Mouse (Mus musculus) inflammation-experienced regulatory T-cells, adult 6 months (primary cell): ENCODE measurements around the gene Zfp146. TPM values are rescaled to one million over a fixed set of nuclear protein-coding genes. Genes with fewer than 3 reads are reported as not detected.
"Not testable (repeated sequence)": the region's sequence is repeated elsewhere in the genome, so short reads cannot be mapped to it uniquely, and the experiment has no call there.

Source experiments
- ATAC-seq: one replicate; pipeline ENCODE4 v1.8.0; 2017
- polyA plus RNA-seq, 3 experiments: library from polyadenylated mRNA; unstranded; fragments of 100-300 nt; shearing (Covaris generic); gene quantifications; one replicate each; pipeline ENCODE4 v1.2.1; 2017

Gene Zfp146
- polyA plus RNA-seq, 3 experiments from 2014 or later: 12.9 to 20.8 (median 13.5) TPM

DNA sequence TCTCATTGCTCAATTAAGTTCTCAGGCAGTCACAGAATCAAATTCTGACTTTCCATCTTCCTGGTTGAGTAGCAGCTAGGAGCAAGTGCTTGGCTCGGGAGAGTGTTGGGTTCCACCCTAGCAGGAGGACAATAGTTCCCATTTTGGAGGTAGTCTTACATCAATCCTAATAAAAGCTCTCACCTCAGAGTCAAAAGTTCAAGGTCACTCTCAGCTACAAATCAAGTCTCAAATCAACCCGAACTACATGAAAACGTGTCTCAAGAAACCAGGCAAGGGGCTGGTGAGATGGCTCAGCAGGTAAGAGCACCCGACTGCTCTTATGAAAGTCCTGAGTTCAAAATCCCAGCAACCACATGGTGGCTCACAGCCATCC lies 19.6 kb upstream of the Zfp146 start:
- ATAC-seq: no peak

DNA sequence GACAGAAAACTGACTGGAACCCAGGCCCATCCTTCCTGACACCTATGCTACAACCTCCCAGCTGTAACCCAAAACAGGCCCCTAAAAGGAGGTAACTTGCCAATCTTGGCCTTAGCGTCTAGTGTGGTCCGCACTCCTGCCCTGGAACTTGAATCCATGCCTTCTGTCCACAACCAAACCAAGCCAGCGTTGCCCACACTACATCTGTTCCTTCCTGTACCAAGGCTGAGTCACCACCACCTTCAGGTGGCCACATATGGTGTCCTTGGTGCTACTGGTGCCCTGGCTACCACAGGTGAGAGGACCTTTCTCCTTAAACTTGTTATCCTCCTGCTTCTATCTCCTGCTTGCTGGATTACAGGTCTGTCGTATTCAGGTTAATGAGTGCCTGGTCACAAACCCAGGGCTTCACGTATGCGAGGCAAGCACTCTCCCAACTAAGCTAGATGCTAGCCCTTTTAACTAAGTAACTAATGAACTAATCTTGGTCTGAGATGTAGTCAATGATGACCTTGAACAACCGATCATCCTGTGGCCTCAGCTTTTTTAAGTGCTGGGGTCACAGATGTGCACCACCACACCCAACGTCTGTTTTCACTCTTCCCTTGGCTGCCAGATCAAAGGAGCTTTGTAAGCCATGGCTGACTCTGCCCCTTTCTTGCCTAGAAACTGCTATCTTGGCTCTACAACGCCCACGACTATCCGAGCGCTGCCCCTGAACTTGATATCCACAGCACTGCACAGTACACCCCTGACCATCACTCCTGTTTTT lies 19.0 kb upstream of the Zfp146 start:
- ATAC-seq: no peak

DNA sequence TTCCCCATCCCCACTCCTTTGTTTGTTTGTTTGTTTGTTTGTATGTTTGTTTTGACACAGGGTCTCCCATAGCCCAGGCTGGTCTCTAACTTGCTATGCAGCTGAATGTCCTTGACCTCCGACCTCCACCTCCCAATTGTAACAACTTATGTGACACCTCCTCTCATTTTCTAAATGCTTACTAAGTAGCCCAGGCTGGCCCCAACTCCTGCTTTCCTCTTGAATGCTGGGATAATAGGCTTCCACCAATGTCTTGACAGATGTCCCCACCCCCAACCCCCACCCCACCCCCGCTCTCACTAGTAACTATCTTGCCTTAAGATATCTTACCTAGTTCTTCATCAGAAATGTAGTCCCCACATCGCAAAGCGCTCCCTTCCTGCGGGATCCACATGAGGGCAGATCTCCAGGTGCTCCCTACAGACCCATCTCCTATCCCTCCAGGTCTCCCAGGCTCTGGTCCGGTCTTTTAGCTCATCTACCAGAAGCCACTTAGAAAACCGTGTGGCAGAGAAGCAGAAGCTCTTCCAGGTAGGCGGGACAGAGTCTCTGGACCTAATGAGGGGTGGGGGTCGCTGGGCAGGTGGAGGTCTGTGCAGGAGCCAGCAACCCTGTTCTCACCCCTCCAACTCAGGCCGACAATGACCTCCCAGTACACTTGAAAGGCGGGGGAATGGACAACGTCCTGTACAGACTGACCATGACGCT lies 15.2 kb upstream of the Zfp146 start:
- no peak for ATAC-seq

DNA sequence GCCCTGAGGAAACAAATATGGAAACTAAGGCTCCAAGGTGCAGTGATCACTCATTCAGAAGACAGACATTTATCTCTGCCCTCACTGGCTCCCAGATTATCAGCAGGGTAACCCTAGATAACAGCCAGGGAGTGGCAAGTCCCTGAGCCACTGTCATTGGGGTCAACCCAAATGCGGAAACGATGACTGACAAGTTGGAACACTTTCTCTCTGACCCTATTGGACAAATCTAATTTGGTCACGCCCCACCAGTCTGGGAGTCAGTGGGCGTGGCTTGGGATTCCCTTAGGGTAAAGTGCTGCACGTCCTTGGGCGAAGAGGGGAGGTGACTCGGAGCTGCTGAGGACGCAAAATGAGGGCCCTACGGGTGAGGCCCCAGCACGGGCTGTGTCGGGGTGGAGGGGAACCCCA lies 14.3 kb upstream of the Zfp146 start, which contains the start of gene Cox7a1:
Cox7a1 (plus strand) TSS at position 266 of the 411 bp plus-strand sequence.
- ATAC-seq: peak; percentile 78

DNA sequence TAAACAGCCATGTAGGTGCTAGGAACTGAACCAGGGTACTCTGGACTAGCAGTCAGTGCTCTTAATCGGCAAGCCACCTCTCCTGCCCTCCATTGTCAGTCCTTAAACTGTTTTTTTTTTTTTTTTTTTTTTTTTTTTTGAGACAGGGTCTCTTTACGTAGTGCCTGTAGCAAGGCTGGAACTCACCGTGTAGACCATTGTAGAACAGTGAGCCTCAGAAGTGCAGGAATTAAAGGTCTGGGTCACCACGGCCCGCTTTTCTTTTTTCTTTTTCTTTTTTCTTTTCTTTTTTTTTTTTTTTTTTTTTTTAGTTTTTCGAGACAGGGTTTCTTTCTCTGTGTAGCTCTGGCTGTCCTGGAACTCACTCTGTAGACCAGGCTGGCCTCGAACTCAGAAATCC lies 13.6 kb upstream of the Zfp146 start:
- ATAC-seq: not testable (repeated sequence)

DNA sequence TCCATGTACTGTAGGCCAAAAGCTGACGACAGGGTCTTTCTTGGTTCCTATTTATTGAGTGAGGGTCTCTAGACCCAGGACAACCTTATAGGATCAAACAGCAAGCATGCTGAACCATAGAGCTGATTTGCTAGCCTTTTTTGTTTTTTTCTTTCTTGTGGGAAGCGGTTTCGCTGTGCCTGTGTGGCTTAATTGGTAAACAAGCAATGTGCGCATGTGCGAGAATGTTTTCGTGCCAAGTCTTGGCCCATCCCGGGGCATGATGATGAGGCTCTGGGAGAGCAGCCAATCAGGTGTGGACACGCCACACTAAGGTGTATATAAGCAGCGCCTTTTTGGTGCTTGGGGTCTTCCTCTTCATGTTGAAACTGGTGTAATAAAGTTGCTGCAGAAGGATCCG lies 12.4 kb upstream of the Zfp146 start:
- ATAC-seq: not testable (repeated sequence)

DNA sequence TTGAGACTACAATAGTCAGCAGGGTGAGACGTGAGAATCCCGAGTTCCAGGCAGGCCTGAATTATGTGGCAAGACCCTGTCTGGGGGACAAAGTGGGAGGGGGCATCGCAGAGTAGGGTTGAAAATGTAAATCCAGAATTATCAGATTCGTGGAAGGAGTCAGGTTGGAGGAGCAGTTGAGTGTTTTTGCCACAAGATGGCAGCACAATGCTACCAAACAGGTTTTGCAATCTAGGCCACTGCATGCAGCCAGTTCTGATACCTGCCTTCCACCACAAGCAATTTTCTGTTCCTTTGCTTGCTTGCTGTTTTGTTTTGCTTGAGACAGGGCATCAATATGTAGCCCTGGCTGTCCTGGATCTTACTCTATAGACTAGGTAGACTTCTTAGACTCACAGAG lies 11.8 kb upstream of the Zfp146 start:
- ATAC-seq: peak; percentile 68

DNA sequence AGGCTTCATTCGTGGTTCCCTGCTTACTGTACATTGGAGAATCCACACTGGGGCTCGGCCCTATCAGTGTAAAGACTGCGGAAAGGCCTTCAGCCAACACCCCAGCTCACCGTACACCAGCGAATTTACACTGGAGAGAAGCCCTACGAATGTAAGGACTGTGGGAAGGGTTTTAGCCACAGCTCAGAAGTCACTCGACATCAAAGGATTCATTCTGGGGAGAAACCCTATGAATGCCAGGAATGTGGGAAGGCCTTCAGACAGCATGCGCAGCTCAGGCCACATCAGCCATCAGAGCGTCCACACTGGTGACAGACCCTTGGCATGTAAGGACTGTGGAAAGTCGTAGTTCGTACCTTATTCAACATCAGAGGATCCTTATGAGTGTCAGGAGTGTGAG lies 8.7 kb upstream of the Zfp146 start:
- ATAC-seq: no peak

DNA sequence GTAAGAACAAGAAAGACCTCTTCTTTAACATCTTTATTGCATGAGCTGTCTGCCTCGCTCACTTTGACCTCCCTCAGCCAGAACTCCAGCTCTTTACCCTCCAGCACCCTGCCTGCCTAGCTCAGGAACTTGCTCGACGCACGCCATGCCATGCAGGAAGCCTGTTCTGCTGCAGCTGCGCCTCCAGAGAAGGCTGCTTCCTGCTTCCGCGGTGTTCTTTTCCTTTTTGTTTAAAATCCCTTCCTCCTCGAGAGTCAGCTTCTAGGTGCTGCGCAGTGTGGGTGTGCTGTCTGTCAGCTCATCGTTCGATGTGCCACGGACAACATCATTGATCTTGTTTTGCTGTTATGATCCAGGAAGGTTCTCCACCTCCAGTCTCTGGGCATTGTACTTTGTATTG lies 6.9 kb upstream of the Zfp146 start:
- ATAC-seq: no peak

DNA sequence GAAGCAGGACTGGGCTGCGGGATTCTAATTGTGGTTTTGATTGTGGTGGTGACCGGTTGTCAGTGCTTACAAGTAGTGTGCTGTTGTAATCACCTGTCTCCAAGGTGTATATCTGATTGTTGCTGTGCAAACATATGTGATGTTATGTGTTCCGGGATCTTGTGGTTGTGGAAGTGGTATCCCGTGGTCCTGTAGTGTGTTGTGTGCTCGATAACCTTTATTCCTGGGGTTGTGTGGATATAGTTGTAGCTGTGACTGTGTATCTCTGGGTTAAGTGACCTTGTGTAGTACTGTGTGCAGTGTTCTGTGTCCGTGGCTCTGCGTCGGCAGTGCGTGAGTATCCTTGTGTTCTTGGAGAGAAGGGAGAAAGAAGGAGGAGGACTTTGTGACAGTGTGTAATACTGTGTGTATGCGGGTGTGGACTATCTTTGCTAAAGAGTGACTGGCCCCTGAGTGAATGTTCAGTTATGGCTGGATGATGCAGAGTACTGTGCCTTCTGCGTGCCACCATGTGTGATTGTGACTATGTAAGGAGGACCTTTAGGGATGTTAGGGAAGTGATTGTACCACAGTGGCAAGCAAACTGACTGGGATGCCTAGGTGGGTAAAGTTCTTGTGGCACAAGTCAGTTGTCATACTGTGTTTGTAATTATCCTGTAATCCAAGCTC lies 867 bp upstream of the Zfp146 start:
- no peak for ATAC-seq

DNA sequence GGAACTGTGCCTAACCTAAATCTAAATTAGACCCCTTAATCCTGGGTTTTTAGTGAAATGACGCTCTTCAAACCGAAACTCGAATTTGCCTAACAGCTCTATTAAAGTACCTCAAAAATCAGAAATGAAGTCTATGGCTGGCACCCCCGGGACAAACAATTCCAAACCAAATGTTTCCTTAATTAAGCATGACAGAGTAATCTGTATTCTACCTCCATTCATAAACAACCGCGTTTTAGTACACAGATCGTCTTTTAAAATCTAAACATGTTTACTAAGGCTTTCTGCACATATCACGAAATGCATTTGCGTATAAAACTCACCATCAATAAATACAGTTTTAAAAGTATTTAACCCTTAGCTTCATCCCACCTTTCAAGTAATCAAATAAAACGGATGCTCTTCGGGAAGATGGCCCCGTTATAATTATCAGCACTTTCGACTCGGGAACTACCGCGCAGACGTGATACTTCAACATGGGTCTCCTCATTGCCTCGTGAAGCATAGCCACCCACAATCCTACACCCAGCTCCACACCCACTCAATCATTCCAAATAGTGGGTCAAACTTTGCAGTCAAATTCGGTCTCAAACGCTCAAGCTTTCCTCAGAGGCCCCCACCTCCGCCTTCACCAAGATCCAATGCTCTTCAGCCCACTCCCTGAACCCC lies 502 bp downstream of the Zfp146 start:
- ATAC-seq: peak; percentile 45

DNA sequence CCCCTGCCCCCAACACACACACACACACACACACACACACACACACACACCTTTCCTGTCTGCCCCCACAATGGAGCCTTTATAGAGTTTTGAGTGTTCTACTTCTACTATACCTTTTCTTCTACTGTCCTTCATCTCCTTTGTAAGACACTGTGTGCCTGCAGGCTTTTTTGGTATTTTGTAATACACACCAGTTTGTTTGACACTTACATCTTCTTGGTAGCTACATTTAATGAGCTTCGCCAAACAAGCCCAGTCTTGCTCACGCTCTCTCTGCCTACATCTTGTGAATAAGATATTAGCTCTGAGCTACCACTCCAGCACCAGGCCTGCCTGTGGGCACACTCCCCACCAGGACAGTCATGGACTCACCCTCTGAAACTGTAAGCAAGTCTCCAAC lies 4.8 kb downstream of the Zfp146 start:
- no peak for ATAC-seq

DNA sequence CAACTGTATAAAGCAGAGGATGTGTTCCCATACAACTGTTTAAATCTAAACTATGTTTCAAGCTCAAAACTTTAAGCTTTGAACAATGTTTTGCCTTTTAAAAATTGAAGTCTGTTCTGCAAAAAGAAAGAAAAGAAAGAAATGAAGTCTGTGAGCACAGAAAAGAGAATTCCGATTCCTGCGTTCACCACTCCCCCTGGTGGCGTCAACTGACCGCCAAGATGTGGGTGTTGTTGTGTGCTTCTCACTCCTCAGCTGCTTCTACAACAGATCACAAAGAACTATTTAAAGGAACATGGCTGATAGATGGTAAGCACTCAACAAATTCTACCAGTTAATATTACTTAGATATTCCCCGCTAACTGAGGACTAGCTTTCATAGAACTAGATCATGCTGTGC lies 6.4 kb downstream of the Zfp146 start:
- ATAC-seq: no peak

DNA sequence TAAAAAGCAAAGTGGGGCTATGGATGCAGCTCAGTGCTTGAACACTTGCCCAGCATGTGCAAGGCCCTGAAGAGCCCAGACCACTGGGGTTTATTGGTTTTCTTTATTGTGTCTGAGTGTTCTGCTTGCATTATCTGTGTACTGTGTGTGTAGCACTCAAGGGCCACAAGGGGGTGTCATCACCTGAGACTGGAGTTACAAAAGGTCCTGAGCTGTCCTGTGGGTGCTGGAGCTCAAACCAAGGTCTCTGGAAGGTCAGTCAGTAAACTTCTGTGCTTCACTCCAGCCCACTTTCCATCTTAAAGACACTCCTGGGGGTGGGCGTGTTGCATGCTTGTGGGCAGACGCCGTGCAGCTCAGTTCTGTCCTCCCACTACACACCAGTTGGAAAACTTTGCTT lies 14.0 kb downstream of the Zfp146 start:
- no peak for ATAC-seq

DNA sequence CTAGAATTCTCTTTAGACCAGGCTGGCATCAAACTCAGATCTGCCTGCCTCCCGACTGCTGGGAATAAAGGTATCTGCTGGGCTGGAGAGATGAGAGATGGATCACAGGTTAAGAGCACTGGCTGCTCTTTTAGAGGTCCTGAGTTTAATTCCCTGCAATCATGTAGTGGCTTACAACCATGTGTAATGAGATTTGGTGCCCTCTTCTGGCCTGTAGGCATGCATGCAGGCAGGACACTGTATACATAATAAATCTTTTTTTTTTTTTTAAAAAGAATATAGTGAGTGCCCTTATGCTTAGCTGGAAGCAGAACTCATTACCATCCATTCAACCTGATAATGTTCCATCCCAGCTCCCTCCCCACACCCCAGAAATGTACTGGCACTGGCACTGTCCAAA lies 15.5 kb downstream of the Zfp146 start:
- no peak for ATAC-seq

DNA sequence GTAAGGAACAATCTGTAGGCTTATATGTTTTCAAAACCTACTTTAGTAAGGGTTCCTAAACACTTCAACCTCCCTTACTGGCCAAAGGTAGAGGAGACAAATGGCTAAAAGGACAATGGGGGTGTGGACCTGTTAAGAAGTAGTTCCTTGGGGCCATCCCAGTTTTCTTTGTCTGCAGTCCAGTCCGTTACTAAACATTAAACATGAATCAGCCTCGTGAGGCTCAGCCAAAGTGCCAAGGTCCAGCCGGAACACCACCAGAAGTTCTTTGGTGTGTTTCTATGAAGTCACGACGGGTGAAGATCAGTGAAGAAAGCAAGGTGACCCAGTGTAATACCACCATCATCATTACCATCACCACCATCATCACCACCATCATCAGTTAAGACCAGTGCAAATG lies 22.5 kb downstream of the Zfp146 start:
- ATAC-seq: no peak

DNA sequence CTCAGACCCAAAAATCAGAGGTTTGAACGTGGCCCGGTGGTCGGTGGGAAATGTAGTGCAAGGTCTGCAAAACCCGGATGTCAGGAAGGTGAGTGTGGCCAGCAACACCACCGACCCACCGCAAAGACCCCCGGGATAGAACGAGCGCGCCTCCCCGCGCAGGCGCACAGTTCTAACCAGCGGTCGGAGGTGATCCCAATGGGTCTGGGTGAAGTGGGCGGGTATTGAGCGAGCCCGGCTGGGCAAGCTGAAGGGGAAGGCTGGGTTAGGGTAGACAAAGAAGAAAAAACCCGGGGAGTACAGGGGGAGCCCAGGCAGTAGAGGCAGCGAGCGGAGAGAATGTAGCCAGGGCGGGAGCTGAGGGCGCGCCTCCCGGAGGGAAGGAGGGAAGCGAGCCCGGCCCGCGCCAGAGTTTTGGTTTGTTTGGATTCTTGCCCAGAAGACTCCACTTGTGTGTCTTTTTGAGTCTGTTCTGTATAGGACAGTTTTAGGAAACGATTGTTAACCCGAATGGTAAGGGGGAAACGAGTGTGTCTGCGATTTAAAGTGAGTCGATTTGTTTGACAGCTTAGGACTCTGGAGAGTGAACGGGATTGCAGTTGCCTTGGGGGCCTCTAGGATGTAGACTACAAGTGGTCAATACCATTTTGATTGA lies 25.9 kb downstream of the Zfp146 start:
- no peak for ATAC-seq

DNA sequence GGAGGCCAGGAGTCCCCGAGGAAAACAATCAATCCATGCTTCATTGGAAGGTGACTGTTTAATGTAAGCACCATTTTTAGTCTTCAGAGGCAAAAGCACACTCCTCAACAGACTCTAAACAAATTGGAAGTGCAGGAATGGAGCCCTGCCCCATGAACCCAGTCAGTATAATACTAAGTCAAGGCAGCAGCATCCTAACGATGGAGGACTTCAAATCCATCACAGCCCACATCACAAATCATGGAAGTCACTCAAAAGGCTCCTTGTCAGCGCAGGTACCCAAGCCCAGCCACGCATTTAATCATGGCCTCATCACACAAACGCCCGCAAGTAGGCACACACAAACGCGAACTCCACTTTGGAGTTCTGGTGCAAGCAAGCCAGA lies 26.4 kb downstream of the Zfp146 start:
- ATAC-seq: no peak

DNA sequence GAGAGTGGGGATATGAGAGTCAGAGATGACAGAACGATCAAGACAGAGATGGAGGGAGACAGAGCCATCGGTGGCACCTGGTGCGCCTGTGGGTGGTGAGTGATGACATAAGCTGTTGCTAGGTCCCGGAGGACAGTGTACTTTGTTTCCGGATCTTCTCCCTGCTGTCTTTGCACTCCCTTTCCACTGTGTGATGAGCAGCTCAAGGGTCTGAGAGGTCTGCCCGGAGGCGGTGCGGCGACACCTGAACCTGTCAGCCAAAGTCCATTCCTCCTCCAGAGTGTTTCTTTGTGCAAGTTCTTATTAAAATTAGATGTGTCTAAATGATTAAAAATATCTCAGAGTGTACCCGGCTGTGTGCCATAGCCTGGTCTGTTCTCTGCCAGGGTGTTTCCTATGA lies 32.7 kb downstream of the Zfp146 start:
- ATAC-seq: no peak

DNA sequence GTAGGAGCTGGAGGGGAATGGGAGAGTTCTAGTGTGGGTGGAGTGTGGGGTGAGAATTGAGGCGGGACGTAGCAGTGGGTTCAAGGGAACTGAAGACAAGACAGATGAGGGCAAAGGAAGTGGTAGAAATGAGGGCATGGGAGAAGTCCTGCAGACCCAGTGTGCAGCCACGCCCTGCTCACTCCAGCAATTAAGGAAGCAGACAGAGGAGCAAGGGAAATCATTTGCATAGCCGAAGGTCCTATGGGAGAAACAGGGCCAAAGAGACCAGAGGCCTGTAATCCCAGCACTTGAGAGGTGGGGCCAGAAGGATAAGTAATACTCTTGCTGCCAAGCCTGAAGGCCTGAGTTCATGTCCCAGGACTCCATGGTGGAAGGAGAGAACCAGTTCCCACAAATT lies 37.2 kb downstream of the Zfp146 start:
- ATAC-seq: no peak

DNA sequence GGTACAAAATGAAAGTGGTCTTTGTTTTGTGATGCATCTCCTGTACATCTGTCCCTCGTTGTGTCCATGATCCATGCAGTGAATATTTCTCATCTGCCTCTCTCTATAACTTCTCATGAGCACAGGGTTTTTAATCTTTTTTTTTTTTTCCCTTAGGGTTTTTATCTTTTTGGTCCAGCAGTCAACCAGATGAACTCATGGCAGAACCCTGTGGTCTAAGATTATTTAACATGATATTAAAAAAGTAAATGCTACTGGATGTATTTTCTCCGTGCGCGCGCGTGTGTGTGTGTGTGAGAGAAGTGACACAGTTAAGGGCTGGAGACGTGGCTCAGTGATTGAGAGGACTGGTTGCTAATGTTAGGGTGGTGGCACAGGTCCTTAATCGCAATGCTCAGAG lies 39.6 kb downstream of the Zfp146 start:
- ATAC-seq: no peak

DNA sequence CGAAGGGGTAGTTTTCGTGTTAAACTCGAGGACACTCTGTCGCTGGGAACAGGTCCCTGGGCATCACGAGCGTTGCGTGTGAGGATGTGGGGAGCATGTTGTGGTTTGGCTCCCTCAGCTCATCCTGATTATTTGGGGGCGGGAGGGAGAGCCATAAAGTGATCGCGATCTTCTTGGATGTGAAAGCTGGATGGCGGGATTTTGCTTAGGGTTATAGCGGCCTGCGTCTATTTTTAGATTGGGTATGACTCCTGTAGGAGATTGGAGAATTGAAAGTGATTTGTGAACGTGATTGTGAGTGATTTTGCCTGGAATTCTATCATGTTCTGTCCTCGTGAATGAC lies 47.4 kb downstream of the Zfp146 start:
- ATAC-seq: no peak
